ENCODE assay signal across 9 mouse cellular contexts in genomic region chr14:101869145-101869544, GRCm38 (mm10).
DNase-seq lines count a peak whose midpoint lies in the region; ATAC-seq and TF ChIP-seq lines count a peak whose summit lies in the region.
"Had no signal": no experiment of that assay in that cellular context is flagged by ENCODE, and none has a peak within 500 bp of the region (broad histone marks: within the 10 kb centered on the region; RNA-seq: fewer than 3 reads in every experiment).

No protein-coding gene starts in this region.

- no peak overlapping the region for H3K4me2 ChIP-seq in kidney, postnatal 0 days (ENCODE audit: low read length)
- no peak overlapping the region for H3K4me2 ChIP-seq in stomach, embryonic 16.5 days (ENCODE audit: low read depth, low read length)
- no peak overlapping the region for H3K4me2 ChIP-seq in hindbrain, embryonic 16.5 days (ENCODE audit: low read length)

- H3K27ac ChIP-seq in left cerebral cortex, adult 2 months, result peak overlapping the region; percentile 47; the same call in 1 of the 2 replicates
- peak overlapping the region; percentile 89 for H3K27ac ChIP-seq in heart, adult 2 months
- peak overlapping the region; percentile 14; the same call in 1 of the 2 replicates for H3K27ac ChIP-seq in kidney, postnatal 0 days
- no peak overlapping the region for H3K27ac ChIP-seq in stomach, embryonic 16.5 days (ENCODE audit: low read length)
- H3K27ac ChIP-seq in hindbrain, embryonic 16.5 days (ENCODE audit: low read depth, low read length), result no peak overlapping the region
- no peak overlapping the region for H3K27ac ChIP-seq in hindbrain, embryonic 10.5 days

- intact Hi-C loops in left cerebral cortex, adult 2 months (cut with DNase I), result no loop called here
- intact Hi-C loops in left cerebral cortex, postnatal 36 days (cut with DNase I), result no loop called here
- intact Hi-C loops in heart, adult 2 months (cut with DNase I), result loop anchor here (2.0 to 5.0 kb wide), 2 partner anchors 16 to 142 kb away; partner anchors contain the start of genes Gm9922 and Lmo7

- H3K9me3 ChIP-seq in kidney, postnatal 0 days (replicated peaks; ENCODE audit: low read length), result no peaks in the 10 kb centered on the region
- H3K9me3 ChIP-seq in stomach, embryonic 16.5 days (replicated peaks; ENCODE audit: control insufficient read depth, low read length), result no peaks in the 10 kb centered on the region
- no peaks in the 10 kb centered on the region for H3K9me3 ChIP-seq in hindbrain, embryonic 16.5 days (ENCODE audit: control insufficient read depth, low read length)
- no peaks in the 10 kb centered on the region for H3K9me3 ChIP-seq in hindbrain, embryonic 10.5 days

- TF ChIP-seq CTCF in left cerebral cortex, adult 2 months (IDR thresholded peaks at IDR 0.05), result no peak
- TF ChIP-seq CTCF in heart, adult 2 months (IDR thresholded peaks at IDR 0.05), result no peak
- no peak for TF ChIP-seq CTCF in kidney, postnatal 0 days (IDR thresholded peaks at IDR 0.05; ENCODE audit: low read depth)

- H3K4me3 ChIP-seq in left cerebral cortex, adult 2 months, result no peak overlapping the region
- no peak overlapping the region for H3K4me3 ChIP-seq in heart, adult 2 months
- H3K4me3 ChIP-seq in kidney, postnatal 0 days (replicated peaks; ENCODE audit: low read depth, low read length), result no peak overlapping the region
- no peak overlapping the region for H3K4me3 ChIP-seq in stomach, embryonic 16.5 days (replicated peaks; ENCODE audit: low read length)
- H3K4me3 ChIP-seq in hindbrain, embryonic 16.5 days (ENCODE audit: low read length), result no peak overlapping the region
- H3K4me3 ChIP-seq in hindbrain, embryonic 10.5 days, result no peak overlapping the region

- 19% methylated on average over 6 of the region's 6 CpGs for WGBS in heart, adult 2 months
- whole genome bisulfite sequencing in kidney, postnatal 0 days, result 47% methylated on average over 6 of the region's 6 CpGs
- WGBS in stomach, embryonic 16.5 days, result 59% methylated on average over 6 of the region's 6 CpGs
- 77% methylated on average over 6 of the region's 6 CpGs for WGBS in hindbrain, embryonic 16.5 days
- 69% methylated on average over 6 of the region's 6 CpGs for WGBS in hindbrain, embryonic 10.5 days

- no peak overlapping the region for H3K9ac ChIP-seq in heart, adult 2 months (ENCODE audit: low read depth, low read length)
- no peak overlapping the region for H3K9ac ChIP-seq in kidney, postnatal 0 days (ENCODE audit: low read depth, low read length)
- no peak overlapping the region for H3K9ac ChIP-seq in stomach, embryonic 16.5 days (ENCODE audit: low read length)
- no peak overlapping the region for H3K9ac ChIP-seq in hindbrain, embryonic 16.5 days (ENCODE audit: low read depth, low read length)

- TF ChIP-seq POLR2A in heart, adult 2 months (IDR thresholded peaks at IDR 0.05; ENCODE audit: insufficient read depth, low read depth, low read length), result peak; percentile 33; the same call in 1 of the 2 replicates

- H3K27me3 ChIP-seq in heart, adult 2 months (ENCODE audit: control insufficient read depth, insufficient read depth, low read length), result no peaks in the 10 kb centered on the region
- H3K27me3 ChIP-seq in kidney, postnatal 0 days (ENCODE audit: insufficient read depth, low read length), result no peaks in the 10 kb centered on the region
- no peaks in the 10 kb centered on the region for H3K27me3 ChIP-seq in stomach, embryonic 16.5 days (ENCODE audit: control insufficient read depth, insufficient read depth, low read length)
- no peaks in the 10 kb centered on the region for H3K27me3 ChIP-seq in hindbrain, embryonic 16.5 days (replicated peaks; ENCODE audit: control insufficient read depth, insufficient read depth, low read length)
- no peaks in the 10 kb centered on the region for H3K27me3 ChIP-seq in hindbrain, embryonic 10.5 days (ENCODE audit: insufficient read depth, poor library complexity, severe bottlenecking)

- peak; percentile 90; the same call in 1 of the 2 replicates for TF ChIP-seq EP300 in heart, adult 2 months (IDR thresholded peaks at IDR 0.05; ENCODE audit: insufficient read depth, low read depth, low read length)

- peaks cover 1% of the 10 kb centered on the region; the same call in 1 of the 2 replicates for H3K79me2 ChIP-seq in heart, adult 2 months (replicated peaks; ENCODE audit: control insufficient read depth, insufficient read depth, low read length)

- no peak for ATAC-seq in kidney, postnatal 0 days (replicated peaks; ENCODE audit: low FRiP score, low read depth)
- ATAC-seq in stomach, embryonic 16.5 days (ENCODE audit: insufficient read depth, low FRiP score), result peak; percentile 49; the same call in 1 of the 2 replicates
- ATAC-seq in hindbrain, embryonic 16.5 days, result no peak
- ATAC-seq: forebrain, embryonic 16.5 days had no signal

- H3K4me1 ChIP-seq in heart, adult 2 months (ENCODE audit: control insufficient read depth, insufficient read depth, low read length), result peaks cover 24% of the 10 kb centered on the region
- no peaks in the 10 kb centered on the region for H3K4me1 ChIP-seq in kidney, postnatal 0 days (replicated peaks; ENCODE audit: insufficient read depth, low read length)
- H3K4me1 ChIP-seq in stomach, embryonic 16.5 days (ENCODE audit: control insufficient read depth, insufficient read depth, low read length), result peaks cover 10% of the 10 kb centered on the region
- no peaks in the 10 kb centered on the region for H3K4me1 ChIP-seq in hindbrain, embryonic 16.5 days (ENCODE audit: control insufficient read depth, insufficient read depth, low read depth, low read length)
- H3K4me1 ChIP-seq in hindbrain, embryonic 10.5 days (replicated peaks), result 0 out of 2 replicates have a peak, but pooled peaks cover 8% of the 10 kb centered on the region

- no peak for DNase-seq in left cerebral cortex, adult 2 months (ENCODE audit: extremely low spot score in 1 of 2, low spot score in 2 of 2)
- no peak for DNase-seq in left cerebral cortex, postnatal 36 days (ENCODE audit: low spot score in 2 of 2)
- peak; percentile 69 to 83 for DNase-seq in heart, adult 2 months
- peak; percentile 37 for DNase-seq in kidney, postnatal 0 days (ENCODE audit: low spot score)
- DNase-seq in urinary bladder, postnatal 4 days (ENCODE audit: low spot score in 2 of 2), result no peak
- DNase-seq in hindbrain, embryonic 10.5 days (ENCODE audit: low spot score), result no peak

- H3K36me3 ChIP-seq in heart, adult 2 months (ENCODE audit: control insufficient read depth, insufficient read depth, low read length), result peaks cover 46% of the 10 kb centered on the region
- no peaks in the 10 kb centered on the region for H3K36me3 ChIP-seq in kidney, postnatal 0 days (ENCODE audit: insufficient read depth, low read length)
- H3K36me3 ChIP-seq in stomach, embryonic 16.5 days (ENCODE audit: control insufficient read depth, insufficient read depth, low read length), result no peaks in the 10 kb centered on the region
- no peaks in the 10 kb centered on the region for H3K36me3 ChIP-seq in hindbrain, embryonic 16.5 days (ENCODE audit: control insufficient read depth, insufficient read depth, low read length)
- H3K36me3 ChIP-seq in hindbrain, embryonic 10.5 days, result no peaks in the 10 kb centered on the region

Comparison
In these comparisons a context has a peak if more than half of its experiments do, and no peak if none do; other contexts are left out.
1. DNase-seq: peak in heart, adult 2 months (2 of 2) and kidney, postnatal 0 days (single experiment); none in left cerebral cortex, adult 2 months (0 of 2), left cerebral cortex, postnatal 36 days (0 of 2), urinary bladder, postnatal 4 days (0 of 2) and hindbrain, embryonic 10.5 days (single experiment).
2. H3K27ac ChIP-seq: peak in left cerebral cortex, adult 2 months (single experiment), heart, adult 2 months (single experiment) and kidney, postnatal 0 days (single experiment); none in stomach, embryonic 16.5 days (single experiment), hindbrain, embryonic 16.5 days (single experiment) and hindbrain, embryonic 10.5 days (single experiment).